Mouse (Mus musculus) gastrocnemius, postnatal 14 days (tissue): ENCODE results near the gene Strbp. TPM values are rescaled to one million over a fixed set of nuclear protein-coding genes. Genes with fewer than 3 reads are reported as not detected.

Experiments
- DNase-seq: peaks from one replicate; pipeline ENCODE4 v3.0.0; 2021; ENCODE audit warnings: mixed read lengths
- intact Hi-C: fragments of 180-260 bp; cut with DNase I; formaldehyde crosslinking; loops from one replicate; pipeline ENCODE4 v1.15.1; 2025; ENCODE audit warnings: low total_unique reads
- microRNA-seq, 2 experiments: library from miRNA; unstranded; fragments of <30 nt; microRNA quantifications; one replicate each; pipeline ENCODE4 v1.2.0; 2021
- total RNA-seq, 2 experiments: library from RNA; stranded (reverse); gene quantifications; 2 replicates each; pipeline ENCODE4 v1.2.3; 2021

The Strbp gene
- total RNA-seq, 2 experiments from 2014 or later: 18.2 to 21.6 TPM

- intact Hi-C loops: no loop called here
- no peak for DNase-seq
Observed at GRCm38 (mm10) chr2:37460707-37461106, 243.0 kb downstream of the Strbp start.

DNA sequence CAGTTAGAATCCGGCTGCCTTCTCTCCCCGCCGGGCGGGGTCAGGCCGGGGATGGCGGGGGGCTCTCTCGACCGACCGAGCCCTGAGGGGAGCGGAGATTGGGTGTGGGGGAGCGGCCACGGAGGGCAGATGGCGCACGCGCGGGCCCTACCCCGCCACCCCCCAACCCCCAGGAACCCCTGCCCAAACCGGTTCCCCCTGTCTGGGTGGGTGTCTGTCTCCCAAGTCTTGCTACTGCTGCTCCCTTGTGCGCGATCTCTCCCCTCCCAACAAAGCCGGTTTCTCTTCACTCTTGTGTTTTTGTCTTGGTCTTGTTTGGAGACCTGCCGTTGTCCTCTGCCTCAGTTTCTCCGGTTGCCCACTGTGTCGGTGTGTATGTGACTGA is 251.3 kb downstream of the Strbp start:
- peak; percentile 6 for DNase-seq
- intact Hi-C loops: no loop called here

DNA sequence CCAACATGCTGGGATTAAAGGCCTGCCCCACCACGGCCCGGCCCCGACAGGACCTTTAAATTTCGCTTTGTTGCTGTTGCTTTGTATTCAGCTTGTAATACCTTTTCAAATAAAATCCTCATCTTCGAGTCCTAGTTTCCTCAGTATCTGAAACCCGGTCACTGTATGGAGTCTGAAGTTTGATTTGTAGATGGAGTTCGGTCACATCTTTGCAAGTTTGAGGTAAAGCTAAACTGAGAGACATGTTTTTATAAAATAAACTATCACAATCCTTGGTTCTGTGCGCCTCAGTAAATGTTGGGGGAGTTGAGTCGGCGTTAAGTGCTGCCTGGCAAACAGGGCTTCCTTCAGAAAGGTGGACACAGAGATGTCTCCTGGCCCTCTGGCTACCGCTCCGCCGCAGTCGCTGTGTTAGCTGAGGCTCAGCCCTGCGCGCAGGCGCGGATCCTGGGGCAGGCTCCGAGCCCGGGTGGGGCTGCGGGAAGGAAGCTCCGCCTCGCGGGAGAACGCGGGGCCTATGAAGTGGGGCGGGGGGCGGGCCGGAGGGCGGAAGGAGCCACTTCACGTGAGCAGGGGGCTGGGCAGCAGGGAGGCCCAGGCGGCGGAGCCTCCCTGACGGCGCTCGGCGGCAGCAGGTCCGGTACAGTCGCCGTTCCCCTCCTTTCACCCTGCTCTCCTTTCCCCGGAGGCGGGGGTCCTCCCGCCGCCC is 251.8 kb downstream of the Strbp start:
- DNase-seq: peak; percentile 97
- intact Hi-C loops: no loop called here

DNA sequence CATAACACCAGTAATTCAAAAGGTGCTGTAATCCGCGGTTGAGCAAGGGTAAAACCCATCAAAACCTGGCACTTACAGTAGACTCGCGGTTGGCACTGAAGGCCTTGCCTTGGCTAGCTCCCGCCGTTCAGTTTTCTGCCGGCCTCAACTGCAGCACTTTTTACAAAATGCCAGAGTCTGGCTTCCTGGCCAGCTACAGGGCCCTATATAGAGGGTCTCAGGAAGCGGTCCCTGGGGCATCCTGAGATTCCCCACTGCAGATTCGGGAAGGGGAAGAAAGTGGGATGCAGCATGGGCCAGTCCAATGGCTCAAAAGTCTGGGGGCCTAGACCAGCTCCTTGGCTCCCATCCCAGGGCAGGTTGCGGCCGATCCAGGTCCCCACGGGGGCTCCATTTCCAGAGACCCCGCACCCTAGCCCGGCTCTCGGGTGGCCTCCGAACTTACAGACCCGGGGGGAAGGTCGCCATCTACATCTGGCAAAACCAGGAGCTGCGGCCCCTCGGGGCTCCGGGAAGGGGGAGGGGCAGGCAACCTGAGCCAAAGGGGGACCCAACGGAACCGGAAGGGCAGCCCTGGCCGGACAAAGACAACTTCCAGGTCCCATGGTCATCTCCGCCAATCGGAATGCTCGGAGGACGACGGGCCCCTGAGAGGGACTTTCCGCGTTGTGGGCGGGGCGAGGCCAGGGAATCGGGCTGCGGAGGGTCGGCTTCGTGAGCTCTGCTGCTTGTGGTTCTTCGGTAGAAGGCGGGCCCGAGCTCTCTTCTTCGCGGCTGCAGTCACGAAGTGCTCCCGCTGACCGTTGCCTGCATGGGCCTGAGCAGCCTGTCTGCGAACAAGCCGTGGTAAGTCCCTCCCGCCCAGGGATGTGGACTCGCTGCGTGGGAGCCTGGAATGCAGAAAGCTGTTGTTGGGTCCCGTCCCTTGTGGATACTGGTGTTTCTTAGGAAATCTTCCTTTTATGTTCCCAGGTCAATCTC is 260.8 kb downstream of the Strbp start, which contains the start of the genes Zbtb26, Zbtb6 and Rabgap1:
Gene Zbtb26, minus strand, starts transcription at position 525 of the 981 bp plus-strand sequence.
Gene Zbtb6, minus strand, starts transcription at position 561 of the 981 bp plus-strand sequence.
Gene Rabgap1, plus strand, starts transcription at position 669 of the 981 bp plus-strand sequence.
- intact Hi-C loops: no loop called here
- peak; percentile 97 for DNase-seq

Small RNAs within 50 kb of the gene (microRNA-seq; reads per million reads assigned to microRNA genes)
- 0 to 0.50 reads per million in 2 experiments for gene Mir5128

Other genes starting within 250 kb of the Strbp start
- 1 to 10 TPM in 1 of 2 experiments, under 1 TPM in 1; 0.68 to 1.8 TPM for gene Gpr21, start 187.5 kb downstream of the Strbp start, total RNA-seq
- gene Crb2, start 72.4 kb upstream of the Strbp start, total RNA-seq: under 1 TPM; 0.11 to 0.12 TPM